Mouse (Mus musculus) neural tube, embryonic 13.5 days (tissue): ENCODE data around the gene Zfp839. TPM values are rescaled to one million over a fixed set of nuclear protein-coding genes. Genes with fewer than 3 reads are reported as not detected.
A peak's percentile ranks its signal among the peaks of the same experiment; 100 is the strongest.

Experiments
- ATAC-seq: fragments of 200-750 bp; cut with Nextera tagmentation; 2 replicates; pipeline ENCODE4 v1.8.0; 2017; ENCODE audit warnings: low read depth, mild to moderate bottlenecking, moderate TSS enrichment, moderate library complexity
- H3K27ac ChIP-seq: fragments of 300-500 bp; sonication (generic); replicated peaks from 2 replicates; pipeline ENCODE4 v1.5.1; 2015; ENCODE audit warnings: moderate library complexity, mild to moderate bottlenecking, inconsistent platforms
- H3K27me3 ChIP-seq: fragments of 300-500 bp; sonication (generic); 2 replicates; pipeline ENCODE4 v1.6.1; 2015; ENCODE audit warnings: mild to moderate bottlenecking, inconsistent platforms
- H3K36me3 ChIP-seq: fragments of 300-500 bp; sonication (generic); 2 replicates; pipeline ENCODE4 v1.6.1; 2015; ENCODE audit warnings: mild to moderate bottlenecking, inconsistent platforms
- H3K4me1 ChIP-seq: fragments of 300-500 bp; sonication (generic); replicated peaks from 2 replicates; pipeline ENCODE4 v1.6.1; 2015; ENCODE audit warnings: inconsistent platforms
- H3K4me2 ChIP-seq: fragments of 300-500 bp; sonication (generic); 2 replicates; pipeline ENCODE4 v1.6.1; 2015; ENCODE audit warnings: inconsistent platforms, mild to moderate bottlenecking, moderate library complexity
- H3K4me3 ChIP-seq: fragments of 300-500 bp; sonication (generic); 2 replicates; pipeline ENCODE4 v1.5.1; 2015; ENCODE audit warnings: mild to moderate bottlenecking, inconsistent platforms
- H3K9ac ChIP-seq: fragments of 300-500 bp; sonication (generic); 2 replicates; pipeline ENCODE4 v1.6.1; 2015; ENCODE audit warnings: moderate library complexity, mild to moderate bottlenecking, inconsistent platforms
- H3K9me3 ChIP-seq: fragments of 300-500 bp; sonication (generic); 2 replicates; pipeline ENCODE4 v1.6.1; 2016; ENCODE audit warnings: inconsistent platforms
- WGBS: fragments of 180-500 bp; shearing (Covaris S2); methylation state at CpG from one replicate; pipeline ENCODE4 v1.1.7; 2015; 5-methylcytosine and 5-hydroxymethylcytosine counted together
- polyA plus RNA-seq: library from polyadenylated mRNA; unstranded; fragments of >200 nt; fragmentation: Nextera tagmentation; extraction: Ambion mirVana; gene quantifications from 2 replicates; pipeline ENCODE4 v1.2.1, GENCODE M21; 2015

Zfp839 gene
- 3.9 and 4.3 TPM in 2 replicates for polyA plus RNA-seq

DNA sequence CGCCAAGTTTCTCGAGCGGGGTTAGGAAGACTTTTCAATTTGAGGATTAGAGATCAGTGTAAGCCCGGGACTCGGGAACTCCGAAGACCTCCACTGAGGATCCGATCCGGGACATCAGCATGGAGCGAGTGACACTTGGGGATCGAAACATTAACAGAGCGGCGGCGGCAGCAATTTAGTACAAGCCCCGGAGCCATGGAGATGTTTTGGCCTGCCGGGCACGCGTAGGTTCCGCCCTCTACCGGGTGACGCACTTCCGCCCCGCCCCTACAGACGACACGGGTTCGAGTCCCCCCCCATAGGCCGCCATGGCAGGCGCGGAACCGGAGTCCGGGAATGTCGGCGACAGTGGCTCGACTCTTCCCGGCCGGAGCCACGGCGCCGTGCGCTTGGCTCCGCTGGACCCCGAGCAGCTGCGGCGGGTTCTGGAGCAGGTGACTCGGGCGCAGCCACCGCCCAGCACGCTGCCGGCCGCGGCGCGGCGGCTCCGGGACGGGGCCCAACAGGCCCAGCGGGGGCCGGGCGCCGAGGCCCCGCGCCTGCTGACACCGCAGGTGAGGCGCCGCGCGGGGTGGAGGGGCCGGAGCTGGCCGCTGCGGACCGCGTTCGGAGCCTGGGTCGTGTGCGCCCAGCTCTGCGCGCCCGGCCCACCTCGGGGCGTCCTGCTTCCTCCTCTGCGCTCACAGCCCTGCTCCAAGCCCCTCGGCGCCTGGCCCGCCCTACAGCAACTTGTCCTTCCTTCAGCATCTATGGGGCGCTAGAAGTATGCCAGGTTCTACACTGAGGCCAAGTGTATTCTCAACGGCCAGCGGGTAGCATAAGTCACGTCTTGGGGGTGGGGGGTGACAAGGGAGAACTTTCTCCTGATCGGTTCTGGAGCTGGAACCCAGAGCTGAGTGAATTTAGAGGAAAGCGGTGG lies at the start of gene Zfp839:
Zfp839 (plus strand) TSS at position 244 of the 919 bp plus-strand sequence.
- Histone ChIP-seq H3K36me3 (peaks cover 4% of the 10 kb centered on the region), H3K4me2 (peak within 1 kb of the TSS; percentile 75), H3K27ac (peak within 1 kb of the TSS; percentile 73), H3K9me3 (no peaks in the 10 kb centered on the region), H3K4me1 (peaks cover 28% of the 10 kb centered on the region), H3K9ac (peak within 1 kb of the TSS; percentile 92), H3K4me3 (peak within 1 kb of the TSS; percentile 85), H3K27me3 (peaks cover 19% of the 10 kb centered on the region)
- under 1% methylated on average over 87 of the region's 89 CpGs for WGBS
- ATAC-seq: peak; percentile 87

- Histone ChIP-seq H3K4me3 (no peak overlapping the region), H3K27ac (no peak overlapping the region), H3K36me3 (peaks cover 18% of the 10 kb centered on the region; the same call in 1 of the 2 replicates), H3K9me3 (no peaks in the 10 kb centered on the region), H3K9ac (no peak overlapping the region), H3K27me3 (no peaks in the 10 kb centered on the region), H3K4me2 (no peak overlapping the region), H3K4me1 (peaks cover 26% of the 10 kb centered on the region)
- ATAC-seq: no peak
- 84% methylated on average over 10 of the region's 10 CpGs for WGBS
Observed at GRCm38 (mm10) chr12:110801876-110802464, 48.1 kb upstream of the Zfp839 start.

- H3K36me3 ChIP-seq: peaks cover 24% of the 10 kb centered on the region; the same call in 1 of the 2 replicates
- peaks cover 26% of the 10 kb centered on the region for H3K4me1 ChIP-seq
- no peaks in the 10 kb centered on the region for H3K9me3 ChIP-seq
- WGBS: 89% methylated on average over 5 of the region's 5 CpGs
- H3K4me3 ChIP-seq: no peak overlapping the region
- no peak for ATAC-seq
- H3K27ac ChIP-seq: no peak overlapping the region
- no peak overlapping the region for H3K9ac ChIP-seq
- H3K27me3 ChIP-seq: no peaks in the 10 kb centered on the region
- no peak overlapping the region for H3K4me2 ChIP-seq
Observed at GRCm38 (mm10) chr12:110802674-110803297, 47.3 kb upstream of the Zfp839 start.

GRCm38 (mm10) chr12:110804261-110804660 lies 45.8 kb upstream of the Zfp839 start:
- 0 out of 2 replicates have a peak, but pooled peaks have one; percentile 44 for ATAC-seq
- no peak overlapping the region for H3K4me3 ChIP-seq
- no peak overlapping the region for H3K9ac ChIP-seq
- no peaks in the 10 kb centered on the region for H3K27me3 ChIP-seq
- WGBS: 19% methylated on average over 10 of the region's 10 CpGs
- peaks cover 23% of the 10 kb centered on the region; the same call in 1 of the 2 replicates for H3K36me3 ChIP-seq
- no peak overlapping the region for H3K27ac ChIP-seq
- H3K4me2 ChIP-seq: no peak overlapping the region
- H3K4me1 ChIP-seq: peaks cover 33% of the 10 kb centered on the region
- no peaks in the 10 kb centered on the region for H3K9me3 ChIP-seq

DNA sequence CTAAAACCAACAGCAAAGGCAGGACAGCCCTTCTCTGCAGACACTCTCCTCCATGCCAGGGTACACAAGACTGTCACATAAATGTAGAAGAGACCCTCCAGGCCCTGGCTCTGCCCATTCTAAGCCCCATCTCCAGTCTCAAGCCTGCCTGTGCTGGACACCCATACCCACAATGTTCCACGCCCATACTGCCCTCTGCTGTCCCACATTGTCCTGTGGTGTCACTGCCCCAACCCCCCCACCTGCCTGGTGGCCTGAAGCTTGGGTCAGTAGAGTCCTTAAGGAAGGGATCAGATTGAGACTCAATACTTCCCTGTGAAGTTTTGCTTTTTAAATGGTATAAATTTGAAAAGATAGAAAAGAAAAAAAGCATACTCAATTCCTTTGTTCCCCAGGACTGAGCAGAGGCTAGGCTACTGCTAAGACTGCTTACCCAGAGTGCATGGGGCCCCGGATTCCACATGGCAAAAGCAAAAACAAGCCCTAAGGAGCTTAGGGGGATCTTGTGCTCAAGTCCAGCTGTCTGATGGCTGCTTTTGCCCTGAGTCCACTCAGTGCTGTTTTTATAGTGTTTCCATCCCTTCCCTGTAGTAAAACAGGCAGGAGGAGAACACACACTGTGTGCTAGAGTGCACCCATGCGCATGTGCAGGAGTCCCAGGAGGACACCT lies 43.6 kb upstream of the Zfp839 start:
- Histone ChIP-seq H3K9ac (no peak overlapping the region), H3K27me3 (no peaks in the 10 kb centered on the region), H3K36me3 (peaks cover 21% of the 10 kb centered on the region), H3K27ac (0 out of 2 replicates have a peak overlapping the region, but pooled peaks have one; percentile 5), H3K4me2 (no peak overlapping the region), H3K4me1 (peaks cover 33% of the 10 kb centered on the region), H3K9me3 (no peaks in the 10 kb centered on the region), H3K4me3 (no peak overlapping the region)
- WGBS: 69% methylated on average over 3 of the region's 3 CpGs
- no peak for ATAC-seq

- no peaks in the 10 kb centered on the region for H3K9me3 ChIP-seq
- no peak overlapping the region for H3K4me2 ChIP-seq
- peaks cover 27% of the 10 kb centered on the region for H3K4me1 ChIP-seq
- peaks cover 30% of the 10 kb centered on the region; the same call in 1 of the 2 replicates for H3K36me3 ChIP-seq
- 23% methylated on average over 10 of the region's 10 CpGs for WGBS
- H3K27me3 ChIP-seq: no peaks in the 10 kb centered on the region
- H3K9ac ChIP-seq: no peak overlapping the region
- H3K27ac ChIP-seq: no peak overlapping the region
- 0 out of 2 replicates have a peak, but pooled peaks have one; percentile 29 for ATAC-seq
- no peak overlapping the region for H3K4me3 ChIP-seq
Observed at GRCm38 (mm10) chr12:110808430-110808829, 41.6 kb upstream of the Zfp839 start.

GRCm38 (mm10) chr12:110808848-110809247 lies 41.2 kb upstream of the Zfp839 start:
- no peaks in the 10 kb centered on the region for H3K9me3 ChIP-seq
- ATAC-seq: no peak
- peaks cover 27% of the 10 kb centered on the region for H3K4me1 ChIP-seq
- no peak overlapping the region for H3K4me3 ChIP-seq
- WGBS: 86% methylated on average over 5 of the region's 5 CpGs
- H3K4me2 ChIP-seq: no peak overlapping the region
- H3K27me3 ChIP-seq: no peaks in the 10 kb centered on the region
- H3K9ac ChIP-seq: no peak overlapping the region
- H3K36me3 ChIP-seq: peaks cover 34% of the 10 kb centered on the region; the same call in 1 of the 2 replicates
- no peak overlapping the region for H3K27ac ChIP-seq

GRCm38 (mm10) chr12:110813132-110813531 lies 36.9 kb upstream of the Zfp839 start:
- peaks cover 23% of the 10 kb centered on the region; the same call in 1 of the 2 replicates for H3K36me3 ChIP-seq
- ATAC-seq: no peak
- H3K27me3 ChIP-seq: no peaks in the 10 kb centered on the region
- no peak overlapping the region for H3K4me3 ChIP-seq
- H3K4me2 ChIP-seq: no peak overlapping the region
- H3K9me3 ChIP-seq: no peaks in the 10 kb centered on the region
- peaks cover 9% of the 10 kb centered on the region for H3K4me1 ChIP-seq
- no peak overlapping the region for H3K27ac ChIP-seq
- H3K9ac ChIP-seq: no peak overlapping the region
- 91% methylated on average over 9 of the region's 9 CpGs for WGBS

DNA sequence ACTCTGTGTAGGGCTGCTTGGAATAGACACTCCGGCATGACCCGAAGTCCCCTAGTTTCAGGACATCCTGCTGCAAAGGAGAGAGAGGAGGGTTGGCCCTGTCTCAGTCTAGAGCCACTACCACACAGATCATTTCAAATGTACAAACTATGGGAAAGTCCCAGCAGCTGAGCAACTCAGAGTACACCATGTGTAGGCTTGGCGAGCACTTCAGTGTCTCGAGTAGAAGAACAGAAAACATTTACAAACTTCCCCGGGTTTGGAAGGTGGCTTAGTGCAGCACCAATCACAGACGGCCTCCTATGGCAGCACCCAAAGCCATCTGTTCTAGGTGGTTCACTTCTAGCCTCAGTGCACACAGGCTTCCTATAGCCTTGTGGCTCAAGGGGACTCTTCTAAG lies 36.4 kb upstream of the Zfp839 start:
- ATAC-seq: no peak
- Histone ChIP-seq H3K9me3 (no peaks in the 10 kb centered on the region), H3K27ac (no peak overlapping the region), H3K4me1 (peaks cover 4% of the 10 kb centered on the region; the same call in 1 of the 2 replicates), H3K27me3 (no peaks in the 10 kb centered on the region), H3K36me3 (peaks cover 23% of the 10 kb centered on the region; the same call in 1 of the 2 replicates), H3K4me3 (no peak overlapping the region), H3K4me2 (no peak overlapping the region), H3K9ac (no peak overlapping the region)
- WGBS: 95% methylated on average over 6 of the region's 6 CpGs

GRCm38 (mm10) chr12:110814924-110815323 lies 35.1 kb upstream of the Zfp839 start:
- H3K36me3 ChIP-seq: peaks cover 23% of the 10 kb centered on the region; the same call in 1 of the 2 replicates
- H3K9me3 ChIP-seq: no peaks in the 10 kb centered on the region
- no peaks in the 10 kb centered on the region for H3K27me3 ChIP-seq
- ATAC-seq: no peak
- 74% methylated on average over 17 of the region's 17 CpGs for WGBS
- H3K4me2 ChIP-seq: no peak overlapping the region
- no peak overlapping the region for H3K9ac ChIP-seq
- H3K4me3 ChIP-seq: no peak overlapping the region
- no peaks in the 10 kb centered on the region for H3K4me1 ChIP-seq
- H3K27ac ChIP-seq: no peak overlapping the region

GRCm38 (mm10) chr12:110816833-110817232 lies 33.2 kb upstream of the Zfp839 start:
- H3K9me3 ChIP-seq: no peaks in the 10 kb centered on the region
- no peak overlapping the region for H3K27ac ChIP-seq
- H3K9ac ChIP-seq: no peak overlapping the region
- peaks cover 18% of the 10 kb centered on the region; the same call in 1 of the 2 replicates for H3K36me3 ChIP-seq
- no peaks in the 10 kb centered on the region for H3K4me1 ChIP-seq
- 87% methylated on average over 2 of the region's 2 CpGs for WGBS
- no peaks in the 10 kb centered on the region for H3K27me3 ChIP-seq
- no peak for ATAC-seq
- no peak overlapping the region for H3K4me3 ChIP-seq
- H3K4me2 ChIP-seq: no peak overlapping the region
